Mouse (Mus musculus): ENCODE measurements around the gene Zfp296.

DNA sequence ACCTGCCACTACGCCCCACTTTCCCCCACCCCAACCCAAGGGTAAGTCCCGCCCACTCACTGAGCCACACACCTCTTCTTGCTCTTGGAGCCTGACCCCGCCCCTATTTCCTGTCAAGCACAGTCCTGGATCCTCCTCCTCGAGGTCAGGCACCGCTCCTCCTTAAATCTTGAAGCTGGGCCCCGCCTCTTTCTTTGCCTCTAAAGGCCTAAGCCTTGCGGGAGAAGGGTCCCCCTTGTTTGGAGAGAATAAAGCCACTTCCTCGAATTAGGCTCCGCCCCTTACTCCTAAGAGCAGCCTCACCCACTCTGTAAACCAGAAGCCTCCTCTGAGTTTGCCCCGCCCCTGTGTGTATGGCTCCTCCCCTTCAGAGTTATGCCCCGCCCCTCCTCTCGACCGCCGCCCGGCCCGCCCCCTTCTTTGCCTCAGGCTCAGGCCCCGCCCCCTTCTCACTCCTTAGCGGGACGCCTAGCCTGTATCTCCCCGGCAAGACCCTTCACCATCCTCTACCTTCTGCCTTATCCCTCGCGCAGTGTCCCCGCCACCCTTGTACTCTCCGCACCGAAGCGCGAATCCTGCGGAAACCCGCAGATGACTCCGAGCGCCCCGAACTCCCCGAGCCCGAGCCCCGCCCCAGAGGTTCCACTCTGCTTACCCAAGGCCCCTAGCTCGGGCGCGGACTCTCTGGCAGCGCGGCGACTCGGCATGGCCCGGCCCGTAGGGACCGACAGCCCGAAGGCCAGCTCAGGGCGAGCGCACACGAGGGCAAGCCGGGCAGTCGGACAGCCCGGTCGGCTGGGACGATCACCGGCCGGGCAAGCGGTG is 51.7 kb downstream of the Zfp296 start:
- TF ChIP-seq CTCF (IDR thresholded peaks at IDR 0.05; ENCODE audit: low read depth) (no peak), EP300 (IDR thresholded peaks at IDR 0.05; ENCODE audit: low read depth) (no peak)

Data from liver, postnatal 0 days (tissue).